Mouse (Mus musculus) cerebellum, postnatal 10 days (tissue): ENCODE data around the gene Fam205a1.
"Not testable (repeated sequence)": the region's sequence is repeated elsewhere in the genome, so short reads cannot be mapped to it uniquely, and the experiment has no call there.

Experiments
- DNase-seq, 2 experiments: peaks; one replicate each; pipeline ENCODE4 v3.0.0; 2021; ENCODE audit warnings: mixed read lengths in 2 of 2

Gene Fam205a1

DNA sequence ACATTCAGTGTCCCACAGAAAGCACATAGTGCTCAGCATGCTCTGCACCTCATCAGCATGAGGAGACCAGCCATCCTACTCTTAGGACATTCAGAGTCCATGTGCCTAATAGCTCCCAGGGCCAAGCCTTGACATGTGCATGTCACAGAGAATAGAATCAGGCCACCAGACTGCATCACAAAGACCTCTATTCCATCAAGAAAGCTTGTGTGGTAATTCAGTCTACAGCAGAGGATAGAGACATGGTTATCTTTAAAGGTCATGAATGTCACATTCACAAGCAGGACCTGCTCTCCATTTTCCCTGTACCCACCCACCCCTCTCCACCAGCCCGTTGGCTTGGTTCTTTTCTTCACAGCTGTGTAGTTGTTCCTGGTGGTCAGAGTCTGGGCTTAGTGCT lies at the start of gene Fam205a1:
Gene Fam205a1 (minus strand): TSS at position 101 of the 400 bp plus-strand sequence.
- DNase-seq = not testable (repeated sequence)

DNA sequence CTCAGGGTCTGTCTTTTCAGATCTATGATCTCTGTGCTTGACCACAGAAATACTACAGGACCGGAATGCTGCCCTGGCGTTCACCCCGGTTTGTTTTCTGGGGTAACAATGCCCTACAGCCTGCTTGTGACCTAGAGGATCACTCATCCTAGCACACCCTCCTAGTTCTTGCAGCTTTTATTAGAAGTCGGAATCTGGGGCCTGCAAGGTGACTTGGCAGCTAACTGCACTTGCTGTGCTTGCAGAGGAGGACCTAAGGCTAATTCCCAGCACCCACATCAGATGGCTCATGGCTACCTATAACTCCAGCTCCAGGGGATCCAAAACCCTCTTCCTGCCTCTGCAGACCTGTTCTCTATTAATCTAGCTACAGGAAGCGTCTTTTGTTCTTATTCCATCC lies 49.0 kb upstream of the Fam205a1 start:
- no peak for DNase-seq

DNA sequence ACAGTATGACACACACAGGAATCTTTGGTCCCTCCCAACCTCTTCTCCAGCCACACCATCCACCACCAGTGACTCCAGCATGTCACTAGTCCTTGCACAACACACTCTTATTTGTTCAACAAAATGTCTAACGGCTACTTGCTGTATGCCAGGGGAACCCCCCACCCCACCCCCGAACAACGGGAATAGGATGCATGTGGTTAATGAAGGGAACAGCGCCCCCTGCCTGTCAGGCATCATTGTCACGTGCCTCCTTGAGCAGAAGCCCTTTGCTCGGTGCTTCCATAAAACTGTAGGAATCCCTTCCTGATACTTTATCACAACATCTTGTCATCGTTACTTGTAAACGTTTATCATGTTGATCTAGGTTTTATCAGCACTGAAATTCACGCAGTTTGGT lies 48.5 kb upstream of the Fam205a1 start:
- DNase-seq = peak; percentile 49 to 73

- no peak for DNase-seq
Measured at GRCm38 (mm10) chr4:42900878-42901277, 47.2 kb upstream of the Fam205a1 start.

DNA sequence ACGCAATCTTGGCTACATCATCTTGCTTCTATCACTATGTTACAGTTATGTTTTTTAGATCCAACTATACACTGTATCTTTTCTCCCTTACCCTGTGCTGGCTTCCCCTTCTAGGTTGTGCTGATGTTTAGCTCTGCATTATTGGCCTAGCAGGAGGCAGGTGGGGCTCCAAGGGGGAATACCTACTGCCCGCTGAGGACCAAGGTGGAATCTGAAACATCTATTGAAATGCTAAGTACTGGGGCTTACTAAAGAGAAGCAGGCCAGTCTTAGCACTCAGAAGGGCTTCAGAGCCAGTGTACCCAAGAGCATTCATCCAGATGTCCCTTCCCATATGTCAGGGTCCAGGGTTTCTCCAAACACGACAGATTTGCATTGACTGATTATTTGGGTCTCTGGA lies 45.2 kb upstream of the Fam205a1 start:
- DNase-seq = no peak

GRCm38 (mm10) chr4:42895118-42895517 lies 41.4 kb upstream of the Fam205a1 start:
- no peak for DNase-seq

GRCm38 (mm10) chr4:42891176-42891575 lies 37.5 kb upstream of the Fam205a1 start:
- DNase-seq = no peak

DNA sequence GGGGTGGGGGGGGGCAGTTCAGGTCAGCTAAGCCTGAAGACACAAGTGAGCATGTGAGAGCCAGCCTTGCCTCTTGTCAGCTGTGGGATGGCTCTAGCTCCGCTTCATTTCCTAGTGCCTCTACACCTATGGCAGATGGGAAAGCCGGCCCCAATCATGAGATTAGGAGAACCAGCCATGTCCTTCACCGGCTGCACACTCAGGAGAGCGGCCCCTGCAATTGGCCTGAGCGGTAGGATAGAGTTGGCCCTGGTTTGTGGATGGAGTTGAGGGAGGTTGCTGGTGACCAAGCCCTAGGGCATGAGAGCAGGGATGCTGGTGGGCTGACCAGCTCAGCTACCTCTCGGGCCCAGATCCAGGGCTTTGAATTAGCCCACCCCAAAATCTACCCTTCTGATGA lies 35.1 kb upstream of the Fam205a1 start:
- DNase-seq = no peak

GRCm38 (mm10) chr4:42886926-42887325 lies 33.2 kb upstream of the Fam205a1 start:
- DNase-seq = no peak

- DNase-seq = no peak
Measured at GRCm38 (mm10) chr4:42880677-42880948, 26.9 kb upstream of the Fam205a1 start.

GRCm38 (mm10) chr4:42879829-42880676 lies 26.4 kb upstream of the Fam205a1 start:
- peak; percentile 67 to 69 for DNase-seq

GRCm38 (mm10) chr4:42877657-42878056 lies 24.0 kb upstream of the Fam205a1 start:
- DNase-seq = no peak

- peak; percentile 77 to 83 for DNase-seq
Measured at GRCm38 (mm10) chr4:42876586-42877291, 23.1 kb upstream of the Fam205a1 start.

GRCm38 (mm10) chr4:42874134-42874533 lies 20.4 kb upstream of the Fam205a1 start, which contains the start of gene Fam205c:
TSS of gene Fam205c (minus strand) at chr4:42874234.
- no peak for DNase-seq

- no peak for DNase-seq
Measured at GRCm38 (mm10) chr4:42872746-42873435, 19.2 kb upstream of the Fam205a1 start.

DNA sequence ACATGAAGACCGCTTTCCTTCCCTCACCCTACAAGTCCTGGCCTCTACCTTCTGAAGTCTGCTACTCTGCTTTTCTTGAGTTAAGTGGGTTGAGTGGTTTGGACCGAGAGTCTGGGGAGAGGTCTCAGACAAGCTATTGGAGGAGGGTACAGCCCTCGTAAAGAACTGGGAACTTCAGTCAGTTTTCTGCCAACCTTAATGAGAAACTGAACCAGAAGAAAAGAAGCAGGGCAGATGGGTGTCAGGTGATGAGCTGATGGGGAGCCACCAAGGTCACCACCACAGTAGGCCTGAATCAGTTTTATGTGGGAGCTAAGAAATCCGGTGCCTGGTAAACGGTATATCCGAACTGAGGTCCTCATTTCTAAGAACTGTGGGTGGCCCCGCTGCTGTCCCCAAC lies 18.5 kb upstream of the Fam205a1 start:
- no peak for DNase-seq

DNA sequence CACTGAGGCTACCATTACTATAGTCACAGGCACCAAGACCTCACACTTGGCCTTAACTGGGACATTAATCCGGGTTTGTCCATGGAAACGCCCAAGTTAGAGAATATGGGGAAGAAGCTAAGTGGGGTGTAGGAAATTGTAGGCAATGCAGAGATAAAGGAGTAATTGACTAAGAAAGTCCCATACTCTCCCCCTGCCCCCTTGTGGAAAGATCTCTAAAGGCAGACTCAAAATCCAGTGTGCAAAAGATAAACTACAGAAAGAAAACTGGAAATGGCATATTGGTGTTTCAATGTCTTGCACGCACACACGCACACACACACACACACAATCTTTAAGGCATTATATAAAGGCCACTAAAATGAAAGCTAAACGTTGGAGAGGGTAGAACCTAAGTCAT lies 17.1 kb upstream of the Fam205a1 start:
- DNase-seq = peak in 1 of 2 experiments; percentile 33

GRCm38 (mm10) chr4:42868193-42868592 lies 14.5 kb upstream of the Fam205a1 start:
- no peak for DNase-seq

- DNase-seq = no peak
Measured at GRCm38 (mm10) chr4:42867390-42867789, 13.7 kb upstream of the Fam205a1 start.

GRCm38 (mm10) chr4:42863487-42863886 lies 9.8 kb upstream of the Fam205a1 start:
- DNase-seq = not testable (repeated sequence)

GRCm38 (mm10) chr4:42860483-42860882 lies 6.8 kb upstream of the Fam205a1 start:
- DNase-seq = not testable (repeated sequence)

GRCm38 (mm10) chr4:42856671-42857070 lies 3.0 kb upstream of the Fam205a1 start, which contains the start of gene Gm12394:
TSS of gene Gm12394 (minus strand) at chr4:42856771.
- not testable (repeated sequence) for DNase-seq
